Mouse (Mus musculus) urinary bladder, postnatal 4 days (tissue): Measurements from ENCODE around the gene Akr1b3.

ENCODE experiments used
- DNase-seq, 2 experiments: peaks; one replicate each; pipeline ENCODE4 v3.0.0; 2021 to 2022; ENCODE audit warnings: low spot score in 2 of 2

Akr1b3 gene

GRCm38 (mm10) chr6:34270717-34271116, 46.6 kb downstream of the Akr1b3 start:
- DNase-seq, result no peak

DNA sequence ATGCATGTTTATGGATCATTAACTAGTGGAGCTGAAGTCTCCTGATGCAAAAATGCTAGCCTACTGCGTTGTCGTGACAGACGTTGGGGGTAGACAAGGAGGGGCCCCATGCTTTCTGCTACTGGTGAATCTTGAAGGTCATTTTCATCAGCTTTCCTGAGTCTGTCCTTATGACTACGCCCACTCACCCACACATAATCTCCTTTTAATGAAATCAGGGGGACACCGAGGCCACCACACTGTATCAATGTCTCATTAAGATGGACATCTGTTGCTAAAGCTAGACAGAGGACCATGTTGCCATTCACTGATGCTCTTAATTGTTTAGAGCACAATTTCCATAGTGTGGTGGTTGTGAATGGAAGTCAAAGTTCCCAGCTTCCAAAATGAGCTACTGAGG, 58.7 kb downstream of the Akr1b3 start:
- no peak for DNase-seq
